Mouse (Mus musculus): ENCODE measurements at regions not wholly inside any gene's neighbourhood (a gene's known extent, or its start where the extent isn't known, plus 50 kb on each side); places are given as distances from the start of the nearest gene placed in this dataset.

GRCm38 (mm10) chr1:73142845-73143244 is 127.1 kb upstream of the Tnp1 start:
- Histone ChIP-seq H3K9ac (no peak overlapping the region), H3K4me1 (peaks cover 7% of the 10 kb centered on the region), H3K27me3 (no peaks in the 10 kb centered on the region), H3K27ac (no peak overlapping the region), H3K4me3 (replicated peaks) (no peak overlapping the region), H3K36me3 (replicated peaks) (no peaks in the 10 kb centered on the region), H3K9me3 (no peaks in the 10 kb centered on the region), H3K4me2 (no peak overlapping the region)
- ATAC-seq (ENCODE audit: low FRiP score): no peak
- whole genome bisulfite sequencing: 87% methylated on average over 8 of the region's 8 CpGs

- Histone ChIP-seq H3K27me3 (no peaks in the 10 kb centered on the region), H3K9ac (no peak overlapping the region), H3K4me3 (replicated peaks) (no peak overlapping the region), H3K36me3 (replicated peaks) (no peaks in the 10 kb centered on the region), H3K9me3 (no peaks in the 10 kb centered on the region), H3K4me1 (peaks cover 7% of the 10 kb centered on the region), H3K4me2 (no peak overlapping the region), H3K27ac (no peak overlapping the region)
- no peak for ATAC-seq (ENCODE audit: low FRiP score)
- 60% methylated on average over 7 of the region's 7 CpGs for WGBS
These were observed 125.0 kb upstream of the Tnp1 start for GRCm38 (mm10) chr1:73140557-73141345.

GRCm38 (mm10) chr1:73130215-73130861 is 114.6 kb upstream of the Tnp1 start:
- no peak for ATAC-seq (ENCODE audit: low FRiP score)
- no peaks in the 10 kb centered on the region for H3K9me3 ChIP-seq
- no peaks in the 10 kb centered on the region for H3K27me3 ChIP-seq
- H3K4me3 ChIP-seq (replicated peaks): no peak overlapping the region
- H3K9ac ChIP-seq: no peak overlapping the region
- WGBS: 92% methylated on average over 4 of the region's 4 CpGs
- no peak overlapping the region for H3K27ac ChIP-seq
- no peaks in the 10 kb centered on the region for H3K36me3 ChIP-seq (replicated peaks)
- no peak overlapping the region for H3K4me2 ChIP-seq
- H3K4me1 ChIP-seq: no peaks in the 10 kb centered on the region

GRCm38 (mm10) chr1:73123012-73123411 is 107.3 kb upstream of the Tnp1 start:
- WGBS: 90% methylated on average over 9 of the region's 9 CpGs

GRCm38 (mm10) chr1:73118661-73119060 is 103.0 kb upstream of the Tnp1 start:
- Histone ChIP-seq H3K9ac (no peak overlapping the region), H3K4me1 (peaks cover 6% of the 10 kb centered on the region; the same call in 1 of the 2 replicates), H3K4me2 (no peak overlapping the region), H3K4me3 (replicated peaks) (no peak overlapping the region), H3K9me3 (no peaks in the 10 kb centered on the region), H3K36me3 (replicated peaks) (no peaks in the 10 kb centered on the region), H3K27me3 (no peaks in the 10 kb centered on the region), H3K27ac (no peak overlapping the region)
- ATAC-seq (ENCODE audit: low FRiP score): no peak
- 76% methylated on average over 6 of the region's 6 CpGs for WGBS

More at GRCm38 (mm10) chr1:73123012-73123411, 107.3 kb upstream of the Tnp1 start:
- Histone ChIP-seq H3K9me3 (no peaks in the 10 kb centered on the region), H3K27ac (no peak overlapping the region), H3K4me1 (no peaks in the 10 kb centered on the region), H3K4me2 (no peak overlapping the region), H3K9ac (no peak overlapping the region), H3K27me3 (no peaks in the 10 kb centered on the region), H3K36me3 (replicated peaks) (no peaks in the 10 kb centered on the region), H3K4me3 (replicated peaks) (no peak overlapping the region)
- no peak for ATAC-seq (ENCODE audit: low FRiP score)

GRCm38 (mm10) chr1:73116526-73116925 is 100.8 kb upstream of the Tnp1 start:
- Histone ChIP-seq H3K4me1 (peaks cover 6% of the 10 kb centered on the region; the same call in 1 of the 2 replicates), H3K27me3 (no peaks in the 10 kb centered on the region), H3K9me3 (no peaks in the 10 kb centered on the region), H3K27ac (no peak overlapping the region), H3K4me2 (no peak overlapping the region), H3K36me3 (replicated peaks) (no peaks in the 10 kb centered on the region), H3K4me3 (replicated peaks) (no peak overlapping the region), H3K9ac (no peak overlapping the region)
- 35% methylated on average over 2 of the region's 2 CpGs for WGBS
- no peak for ATAC-seq (ENCODE audit: low FRiP score)

GRCm38 (mm10) chr1:73115854-73116253 is 100.1 kb upstream of the Tnp1 start:
- Histone ChIP-seq H3K27ac (no peak overlapping the region), H3K4me3 (replicated peaks) (no peak overlapping the region), H3K36me3 (replicated peaks) (no peaks in the 10 kb centered on the region), H3K4me2 (no peak overlapping the region), H3K9ac (no peak overlapping the region), H3K27me3 (no peaks in the 10 kb centered on the region), H3K4me1 (peaks cover 6% of the 10 kb centered on the region; the same call in 1 of the 2 replicates), H3K9me3 (no peaks in the 10 kb centered on the region)
- ATAC-seq (ENCODE audit: low FRiP score): no peak
- WGBS: 90% methylated on average over 5 of the region's 5 CpGs

- WGBS: 96% methylated on average over 6 of the region's 6 CpGs
- Histone ChIP-seq H3K9ac (no peak overlapping the region), H3K27me3 (no peaks in the 10 kb centered on the region), H3K4me2 (no peak overlapping the region), H3K4me3 (replicated peaks) (no peak overlapping the region), H3K36me3 (replicated peaks) (no peaks in the 10 kb centered on the region), H3K4me1 (peaks cover 6% of the 10 kb centered on the region; the same call in 1 of the 2 replicates), H3K9me3 (no peaks in the 10 kb centered on the region), H3K27ac (no peak overlapping the region)
- no peak for ATAC-seq (ENCODE audit: low FRiP score)
These were observed 97.4 kb upstream of the Tnp1 start for GRCm38 (mm10) chr1:73113137-73113536.

GRCm38 (mm10) chr1:73112711-73113110 is 97.0 kb upstream of the Tnp1 start:
- WGBS: 87% methylated on average over 3 of the region's 3 CpGs
- Histone ChIP-seq H3K27me3 (no peaks in the 10 kb centered on the region), H3K4me3 (replicated peaks) (no peak overlapping the region), H3K9me3 (no peaks in the 10 kb centered on the region), H3K36me3 (replicated peaks) (no peaks in the 10 kb centered on the region), H3K4me1 (peaks cover 6% of the 10 kb centered on the region; the same call in 1 of the 2 replicates), H3K9ac (no peak overlapping the region), H3K27ac (no peak overlapping the region), H3K4me2 (no peak overlapping the region)
- ATAC-seq (ENCODE audit: low FRiP score): no peak

GRCm38 (mm10) chr1:73111911-73112310 is 96.2 kb upstream of the Tnp1 start:
- H3K27ac ChIP-seq: no peak overlapping the region
- H3K9me3 ChIP-seq: no peaks in the 10 kb centered on the region
- H3K9ac ChIP-seq: no peak overlapping the region
- WGBS: 88% methylated on average over 5 of the region's 5 CpGs
- H3K4me3 ChIP-seq (replicated peaks): no peak overlapping the region
- ATAC-seq (ENCODE audit: low FRiP score): no peak
- H3K27me3 ChIP-seq: no peaks in the 10 kb centered on the region
- H3K4me2 ChIP-seq: no peak overlapping the region
- H3K36me3 ChIP-seq (replicated peaks): no peaks in the 10 kb centered on the region
- peaks cover 6% of the 10 kb centered on the region; the same call in 1 of the 2 replicates for H3K4me1 ChIP-seq

GRCm38 (mm10) chr1:73105856-73106463 is 90.3 kb upstream of the Tnp1 start:
- no peaks in the 10 kb centered on the region for H3K4me1 ChIP-seq
- H3K4me3 ChIP-seq (replicated peaks): no peak overlapping the region
- H3K9ac ChIP-seq: no peak overlapping the region
- H3K9me3 ChIP-seq: no peaks in the 10 kb centered on the region
- H3K27me3 ChIP-seq: no peaks in the 10 kb centered on the region
- ATAC-seq (ENCODE audit: low FRiP score): no peak
- no peak overlapping the region for H3K4me2 ChIP-seq
- WGBS: 87% methylated on average over 4 of the region's 4 CpGs
- no peak overlapping the region for H3K27ac ChIP-seq
- no peaks in the 10 kb centered on the region for H3K36me3 ChIP-seq (replicated peaks)

GRCm38 (mm10) chr1:73097645-73098440 is 82.1 kb upstream of the Tnp1 start:
- no peaks in the 10 kb centered on the region for H3K4me1 ChIP-seq
- 85% methylated on average over 6 of the region's 6 CpGs for WGBS
- no peak overlapping the region for H3K27ac ChIP-seq
- H3K27me3 ChIP-seq: no peaks in the 10 kb centered on the region
- H3K36me3 ChIP-seq (replicated peaks): no peaks in the 10 kb centered on the region
- H3K4me2 ChIP-seq: no peak overlapping the region
- no peaks in the 10 kb centered on the region for H3K9me3 ChIP-seq
- H3K4me3 ChIP-seq (replicated peaks): no peak overlapping the region
- no peak for ATAC-seq (ENCODE audit: low FRiP score)
- no peak overlapping the region for H3K9ac ChIP-seq
